Mouse (Mus musculus) naive thymus-derived CD4-positive, alpha-beta T cell, adult 2 months (primary cell): ENCODE measurements around the gene Notum.
"Not testable (repeated sequence)": the region's sequence is repeated elsewhere in the genome, so short reads cannot be mapped to it uniquely, and the experiment has no call there.

Source experiments
- DNase-seq: peaks from one replicate; pipeline ENCODE4 v3.0.0-alpha.2; 2011; ENCODE audit warnings: low read depth

Gene Notum

DNA sequence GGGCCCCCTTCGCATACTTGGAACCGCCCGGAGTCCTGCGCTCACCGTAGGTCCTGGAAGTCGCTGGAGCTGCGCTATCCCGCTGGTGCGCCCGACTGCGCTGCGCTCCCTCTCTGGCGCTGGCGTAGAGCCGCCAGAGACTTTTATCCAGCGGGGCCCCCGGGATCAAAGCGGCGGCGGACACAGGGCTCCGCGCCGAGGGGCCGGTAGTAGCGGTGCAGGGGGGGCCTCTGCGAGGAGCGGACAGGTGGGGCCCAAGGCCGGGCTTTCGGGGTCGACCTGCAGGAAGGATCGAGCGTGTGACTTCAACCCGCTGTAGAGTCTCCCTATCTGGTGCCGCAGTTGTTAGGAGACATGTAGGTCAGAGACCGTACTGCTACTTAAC lies at the start of gene Notum:
Notum (minus strand) TSS at position 100 of the 385 bp plus-strand sequence.
- no peak for DNase-seq

- no peak for DNase-seq
These were observed 49.7 kb upstream of the Notum start for GRCm38 (mm10) chr11:120710672-120711071.

DNA sequence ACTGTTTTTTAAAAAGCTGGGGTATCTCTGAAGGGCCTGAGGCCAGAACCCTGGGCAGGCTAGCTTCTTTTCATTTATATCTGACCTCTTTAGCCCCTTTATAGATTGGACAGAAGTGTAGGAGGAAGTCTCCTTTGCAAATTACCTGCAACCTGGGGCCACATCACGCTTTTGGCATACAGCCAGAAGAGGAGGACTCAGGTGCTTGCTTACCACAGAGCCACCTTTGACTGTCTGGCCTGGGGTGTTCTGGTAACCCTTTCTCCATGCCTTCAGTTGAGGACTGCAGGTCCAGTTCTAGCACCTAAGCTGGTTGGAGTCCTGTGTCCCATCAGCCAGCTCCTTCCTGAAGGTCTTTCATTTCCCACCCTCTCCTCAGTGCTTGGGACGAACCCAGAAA lies 48.6 kb upstream of the Notum start:
- no peak for DNase-seq

- DNase-seq = no peak
These were observed 47.0 kb upstream of the Notum start for GRCm38 (mm10) chr11:120707969-120708368.

- no peak for DNase-seq
These were observed 46.2 kb upstream of the Notum start for GRCm38 (mm10) chr11:120707225-120707624.

GRCm38 (mm10) chr11:120706120-120706519 lies 45.1 kb upstream of the Notum start:
- no peak for DNase-seq

DNA sequence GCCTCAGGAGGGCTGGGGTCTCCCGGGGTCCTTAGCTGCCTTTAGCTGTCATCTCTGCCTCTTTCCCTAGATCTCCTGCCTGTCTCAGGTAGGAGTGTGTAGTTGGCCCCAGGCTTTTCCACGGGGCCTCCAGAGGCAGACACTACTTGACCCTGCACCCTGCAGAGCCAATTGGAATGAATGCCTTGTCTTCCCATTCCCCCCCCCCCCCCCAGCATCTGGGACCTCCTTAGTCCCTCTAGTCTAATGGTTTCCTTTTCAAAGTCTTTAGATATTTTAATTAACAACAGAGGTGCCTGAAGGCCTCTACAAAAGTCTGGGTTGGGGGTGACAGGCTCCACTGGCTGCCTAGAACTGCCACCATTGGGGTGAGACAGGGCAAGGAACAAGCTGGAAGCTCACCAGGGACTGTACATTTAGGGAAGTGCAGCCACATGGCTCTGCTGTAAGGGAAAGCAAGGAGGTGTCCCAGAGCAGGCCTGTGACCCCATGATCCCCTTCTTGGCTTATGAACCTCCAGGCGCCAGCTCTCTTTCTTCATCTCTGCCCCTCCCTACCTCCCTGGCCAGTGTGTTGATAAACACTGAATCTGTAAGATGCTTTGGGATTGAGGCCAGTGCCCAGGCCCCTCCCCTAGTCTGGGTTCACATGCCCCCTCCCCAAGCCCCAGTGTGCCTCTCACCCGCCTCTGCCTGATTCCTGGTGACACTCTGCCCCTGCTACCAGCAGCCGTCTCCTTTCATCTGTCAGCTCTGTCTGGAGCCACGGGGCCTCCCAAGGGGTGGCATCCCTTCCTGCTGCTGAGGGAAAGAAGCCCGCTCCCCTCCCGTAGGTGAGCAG lies 43.7 kb upstream of the Notum start:
- no peak for DNase-seq

GRCm38 (mm10) chr11:120703696-120704454 lies 42.9 kb upstream of the Notum start:
- no peak for DNase-seq

- DNase-seq = no peak
These were observed 36.8 kb upstream of the Notum start for GRCm38 (mm10) chr11:120697741-120698140.

GRCm38 (mm10) chr11:120696568-120696967 lies 35.6 kb upstream of the Notum start:
- DNase-seq = no peak

GRCm38 (mm10) chr11:120695641-120696040 lies 34.7 kb upstream of the Notum start:
- no peak for DNase-seq

- DNase-seq = no peak
These were observed 34.2 kb upstream of the Notum start for GRCm38 (mm10) chr11:120695184-120695583.

GRCm38 (mm10) chr11:120693461-120693860 lies 32.5 kb upstream of the Notum start:
- DNase-seq = no peak

DNA sequence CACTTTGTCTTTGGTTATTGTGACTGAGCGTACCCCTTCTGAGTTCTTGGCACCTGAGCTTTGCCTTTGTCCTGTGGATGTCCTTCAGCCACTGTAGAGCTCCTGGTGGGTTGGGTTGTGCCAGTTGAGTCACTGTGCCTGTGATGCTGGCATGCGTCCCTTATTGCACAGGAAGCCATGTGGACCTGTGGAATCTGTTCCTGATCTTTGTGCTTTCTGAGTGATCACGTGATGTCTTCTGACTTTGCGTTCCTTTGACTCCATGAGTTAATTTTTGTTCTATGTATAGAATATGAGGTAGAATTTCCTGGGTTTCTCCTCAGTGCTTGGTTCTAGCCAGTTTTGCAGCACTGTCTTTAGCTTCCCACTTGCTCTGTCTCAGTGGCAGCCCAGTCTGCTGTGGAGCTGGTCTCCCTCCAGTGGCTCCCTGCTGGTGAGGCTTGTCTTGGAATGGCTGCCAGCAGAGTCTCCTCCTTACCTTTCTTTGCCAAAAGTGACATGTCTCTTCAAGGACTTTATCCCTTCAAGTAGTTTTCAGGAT lies 31.6 kb upstream of the Notum start:
- no peak for DNase-seq

GRCm38 (mm10) chr11:120689365-120689764 lies 28.4 kb upstream of the Notum start:
- no peak for DNase-seq

DNA sequence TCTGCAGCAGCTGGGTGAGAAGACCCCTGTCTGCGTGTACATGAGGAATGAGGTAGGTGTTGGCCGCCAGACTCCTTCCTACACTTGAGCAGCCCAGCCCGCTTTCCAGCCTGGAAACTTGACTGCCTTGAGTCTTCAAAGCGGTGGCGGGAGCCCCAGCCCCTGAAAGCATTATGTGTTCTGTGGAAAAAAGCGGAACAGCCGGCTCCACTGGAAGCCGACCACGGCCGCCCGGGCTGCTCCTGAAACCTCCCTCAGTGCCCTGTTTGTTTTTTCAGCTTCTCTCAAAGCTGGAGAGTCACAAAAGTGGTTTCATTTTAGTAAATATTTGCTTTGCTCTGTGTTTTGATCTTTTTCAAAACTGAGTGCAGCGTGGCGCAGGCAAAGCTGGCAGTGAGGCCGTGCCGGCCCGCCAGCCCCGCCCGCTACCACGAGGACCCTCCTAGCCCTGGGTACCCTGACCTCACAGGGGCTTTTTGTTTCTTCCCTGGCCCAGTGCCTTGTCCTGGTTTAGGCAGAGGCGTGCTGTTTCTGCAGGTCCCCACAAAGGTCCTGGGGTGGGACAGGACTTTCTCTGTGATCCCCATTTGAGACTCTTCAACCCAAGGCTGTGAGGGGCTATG lies 25.8 kb upstream of the Notum start:
- DNase-seq = no peak

DNA sequence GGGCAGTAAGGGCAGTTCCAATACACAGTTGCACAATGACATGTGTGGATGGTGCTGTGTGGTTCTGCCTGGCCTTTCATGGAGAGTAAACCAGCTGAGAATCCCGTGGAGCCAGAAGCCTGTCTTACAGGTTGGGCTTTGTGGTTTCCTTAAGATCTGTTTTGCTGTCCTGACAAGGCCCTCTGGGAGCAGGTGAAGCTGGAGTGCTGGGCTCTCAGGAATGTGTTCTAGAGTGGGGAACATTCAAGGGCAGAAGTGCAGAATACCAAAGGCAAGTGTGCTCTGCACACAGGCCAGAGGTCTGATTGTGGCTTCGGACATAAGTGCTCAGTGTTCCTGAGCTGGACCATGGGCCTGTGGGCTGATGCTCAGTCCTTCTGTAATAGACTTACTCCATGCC lies 23.7 kb upstream of the Notum start:
- DNase-seq = no peak

DNA sequence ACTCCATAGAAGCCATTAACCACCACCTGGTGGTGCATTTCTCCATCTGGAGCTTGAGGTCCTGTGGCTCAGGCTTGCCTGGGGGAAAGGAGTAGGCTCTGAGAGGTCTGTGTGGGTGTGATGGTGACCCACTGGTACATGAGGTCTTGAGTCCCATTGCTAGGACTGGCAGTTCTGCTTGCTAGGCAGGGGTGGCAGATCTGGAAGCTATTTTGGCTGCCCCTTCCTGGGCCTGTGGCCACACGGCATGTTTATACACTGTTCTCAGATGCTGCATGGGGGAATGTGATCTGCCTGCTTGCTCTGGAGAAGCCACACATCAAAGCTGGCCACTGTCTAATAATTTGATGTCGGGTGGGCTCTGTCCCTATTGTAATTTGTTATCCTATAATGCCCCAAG lies 23.1 kb upstream of the Notum start:
- no peak for DNase-seq

DNA sequence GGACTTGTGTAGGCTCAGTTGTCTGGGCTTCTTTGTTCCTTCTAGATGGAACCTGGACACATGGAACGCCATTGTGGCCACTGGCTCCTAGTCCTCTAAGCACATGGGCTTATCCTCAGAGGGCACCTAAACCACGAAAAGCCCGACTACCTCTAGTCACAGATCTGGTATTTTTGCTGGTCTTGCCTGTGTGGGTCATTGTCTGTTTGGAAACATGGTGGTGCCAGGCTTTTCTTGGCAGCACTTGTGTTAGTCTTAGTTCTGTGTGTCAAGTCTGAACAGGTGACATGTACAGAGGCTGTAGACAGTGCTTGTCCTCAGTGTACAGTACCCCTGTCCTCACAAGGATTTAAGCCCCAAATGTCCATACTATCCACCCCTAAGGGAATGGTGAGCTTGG lies 22.6 kb upstream of the Notum start:
- no peak for DNase-seq

DNA sequence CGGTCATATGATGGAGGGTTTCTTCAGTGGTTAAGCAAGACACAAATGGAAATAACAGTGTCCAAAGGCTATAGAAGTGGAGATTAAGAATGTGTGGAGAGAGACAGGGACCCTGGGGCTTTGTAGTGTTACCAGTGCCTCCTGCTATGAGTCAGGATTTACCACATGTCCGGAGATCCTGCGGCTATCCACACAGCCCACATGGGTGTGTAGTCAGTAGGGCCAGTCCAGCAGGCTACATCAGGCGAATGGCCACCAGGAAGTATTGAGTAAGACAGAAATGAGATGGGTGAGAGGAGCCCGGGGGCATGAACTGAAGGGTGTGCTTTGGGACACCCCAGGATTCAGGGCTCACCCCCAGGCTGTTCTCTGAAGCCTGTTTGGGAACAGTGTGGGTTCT lies 21.7 kb upstream of the Notum start:
- DNase-seq = no peak

DNA sequence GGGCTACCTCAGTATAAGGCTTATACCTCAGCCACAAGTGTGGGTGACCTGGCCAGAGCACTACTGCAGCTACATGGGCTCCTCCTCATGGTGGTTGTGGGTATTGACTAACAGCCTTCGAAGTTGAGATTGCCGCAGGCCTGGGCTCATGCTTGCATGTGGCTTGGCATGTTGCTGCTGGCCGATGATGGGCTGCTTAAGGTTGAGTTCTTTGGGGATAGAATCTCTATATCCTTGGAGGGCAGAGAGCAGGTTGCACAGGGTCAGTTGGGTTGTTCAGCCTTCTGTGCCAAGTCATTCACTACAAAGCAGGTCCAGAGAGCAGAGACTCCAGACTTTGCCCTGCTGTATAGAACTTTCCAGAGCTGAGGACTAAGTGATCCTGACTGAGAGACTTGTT lies 18.9 kb upstream of the Notum start:
- DNase-seq = peak; percentile 37

GRCm38 (mm10) chr11:120676951-120677350 lies 16.0 kb upstream of the Notum start:
- DNase-seq = no peak

GRCm38 (mm10) chr11:120675875-120676274 lies 14.9 kb upstream of the Notum start:
- DNase-seq = not testable (repeated sequence)
